Mouse (Mus musculus): ENCODE data around the gene Spry2. TPM values are rescaled to one million over a fixed set of nuclear protein-coding genes. Genes with fewer than 3 reads are reported as not detected.

The Spry2 gene
- polyA plus RNA-seq, 1 experiment from 2014 or later: 53.3 TPM

DNA sequence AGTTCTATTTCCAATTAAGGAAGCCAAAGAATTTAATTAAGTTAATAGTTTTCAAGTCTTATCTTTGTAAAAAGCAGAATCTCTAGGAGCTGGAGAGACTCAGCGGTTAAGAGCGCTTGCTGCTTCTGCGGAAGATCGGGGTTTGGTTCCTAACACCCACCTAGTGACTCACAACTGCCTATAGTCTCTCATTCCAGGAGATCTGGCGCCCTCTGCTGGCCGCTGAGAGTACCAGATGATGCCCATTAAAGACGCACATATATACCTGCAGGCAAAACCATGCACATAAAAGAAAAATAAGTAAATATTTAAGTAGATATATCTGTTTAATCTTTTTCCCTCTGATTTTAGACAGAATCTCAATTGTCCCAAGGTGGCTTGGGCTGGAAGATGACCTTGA lies 6.2 kb upstream of the Spry2 start:
- no peak overlapping the region for H3K4me3 ChIP-seq (replicated peaks)
- H3K27ac ChIP-seq: no peak overlapping the region
- H3K4me1 ChIP-seq (replicated peaks): no peaks in the 10 kb centered on the region; the same call in 1 of the 2 replicates
- no peaks in the 10 kb centered on the region for H3K27me3 ChIP-seq (replicated peaks)
- H3K4me2 ChIP-seq (replicated peaks): no peak overlapping the region
- H3K36me3 ChIP-seq: no peaks in the 10 kb centered on the region
- no peaks in the 10 kb centered on the region for H3K9me3 ChIP-seq
- no peak for ATAC-seq
- WGBS: 88% methylated on average over 7 of the region's 7 CpGs
- H3K9ac ChIP-seq: no peak overlapping the region

DNA sequence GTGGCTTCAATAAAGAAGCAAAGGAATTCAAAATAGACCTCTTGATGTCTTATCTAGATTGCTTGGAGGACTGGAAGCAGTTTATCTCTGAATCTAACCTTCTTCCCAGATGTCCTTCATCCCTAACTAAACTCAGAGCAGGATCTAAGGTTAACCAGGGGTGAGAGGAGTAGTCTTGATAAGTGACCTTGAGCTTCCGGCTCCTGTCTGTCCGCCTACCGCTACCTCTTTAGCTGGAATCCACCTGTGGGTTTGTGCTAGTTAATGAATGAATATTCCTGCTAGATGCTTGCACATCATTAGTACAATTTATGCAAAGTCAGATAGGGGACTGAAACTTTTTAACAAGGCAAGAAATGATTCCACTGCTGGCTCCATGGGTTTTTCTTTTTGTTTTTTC lies 4.2 kb upstream of the Spry2 start:
- H3K36me3 ChIP-seq: no peaks in the 10 kb centered on the region
- ATAC-seq: no peak
- no peak overlapping the region for H3K9ac ChIP-seq
- no peak overlapping the region for H3K27ac ChIP-seq
- no peak overlapping the region for H3K4me2 ChIP-seq (replicated peaks)
- H3K9me3 ChIP-seq: no peaks in the 10 kb centered on the region
- 80% methylated on average over 3 of the region's 3 CpGs for WGBS
- no peak overlapping the region for H3K4me3 ChIP-seq (replicated peaks)
- no peaks in the 10 kb centered on the region; the same call in 1 of the 2 replicates for H3K4me1 ChIP-seq (replicated peaks)
- no peaks in the 10 kb centered on the region for H3K27me3 ChIP-seq (replicated peaks)

DNA sequence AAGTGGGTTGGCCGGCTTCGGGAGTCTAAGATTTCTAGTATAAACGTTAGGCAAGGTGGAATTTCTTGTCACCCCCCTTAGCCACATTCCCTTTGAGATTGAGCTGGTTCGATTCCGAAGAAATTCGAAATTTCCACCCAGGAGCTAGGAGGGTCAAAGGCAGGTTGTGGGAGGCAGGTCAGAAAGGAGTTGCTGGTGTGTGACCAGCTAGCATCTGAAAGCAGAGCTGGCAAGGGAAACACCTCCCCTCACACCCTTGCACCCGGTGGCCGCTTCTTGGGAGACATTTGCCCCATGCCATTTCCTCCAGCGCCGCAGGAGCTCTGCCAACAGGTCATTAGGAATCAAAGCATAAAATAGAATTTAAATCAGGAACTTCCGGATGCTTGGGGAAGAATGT lies 2.5 kb upstream of the Spry2 start:
- 15% methylated on average over 11 of the region's 11 CpGs for WGBS
- peak overlapping the region; percentile 81 for H3K4me3 ChIP-seq (replicated peaks)
- peak overlapping the region; percentile 80 for H3K4me2 ChIP-seq (replicated peaks)
- H3K27me3 ChIP-seq (replicated peaks): no peaks in the 10 kb centered on the region
- peak overlapping the region; percentile 100 for H3K27ac ChIP-seq
- no peaks in the 10 kb centered on the region for H3K9me3 ChIP-seq
- ATAC-seq: no peak
- no peaks in the 10 kb centered on the region; the same call in 1 of the 2 replicates for H3K4me1 ChIP-seq (replicated peaks)
- no peaks in the 10 kb centered on the region for H3K36me3 ChIP-seq
- H3K9ac ChIP-seq: peak overlapping the region; percentile 69; the same call in 1 of the 2 replicates

DNA sequence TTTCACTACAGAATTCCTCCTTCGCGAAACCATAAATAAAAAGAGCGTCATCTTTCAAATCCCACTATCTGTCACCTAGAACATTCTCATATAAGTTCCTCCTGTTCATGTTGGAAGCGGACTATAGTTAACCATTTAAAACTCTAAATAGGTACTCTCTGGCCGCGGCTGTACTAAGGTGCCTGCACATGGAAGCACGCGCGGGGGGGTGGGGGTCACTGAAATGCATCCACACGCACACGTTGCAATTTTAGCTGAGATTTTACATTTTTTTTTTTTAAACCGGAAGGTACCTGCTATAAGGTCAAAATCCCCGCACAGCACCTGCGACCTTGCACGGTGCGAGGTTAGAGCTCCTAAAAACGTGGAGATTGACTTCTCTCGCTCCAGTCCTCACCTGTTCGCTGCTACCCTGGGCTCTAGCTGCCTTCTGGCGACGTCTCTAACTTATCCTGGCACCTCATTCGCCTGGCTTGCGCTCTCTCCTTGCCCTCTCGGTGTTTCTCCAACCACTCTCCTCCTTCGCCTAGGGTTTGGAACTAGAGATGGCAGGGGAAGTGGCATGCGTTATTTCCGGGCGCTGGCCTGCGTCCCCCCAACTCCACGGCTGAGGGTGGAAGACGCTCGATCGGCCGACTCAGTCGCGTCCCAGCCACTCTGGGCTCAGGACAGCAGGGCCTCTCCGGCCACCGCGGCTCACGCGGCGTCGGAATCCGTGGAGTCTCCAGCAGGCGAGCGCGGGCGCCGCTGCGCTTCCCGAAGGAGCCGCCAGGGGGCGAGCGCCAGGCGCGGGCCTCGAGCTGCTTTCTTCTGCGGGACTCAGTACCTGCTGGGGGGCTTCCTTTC lies 1.9 kb upstream of the Spry2 start:
- H3K4me3 ChIP-seq (replicated peaks): peak overlapping the region; percentile 81
- no peaks in the 10 kb centered on the region for H3K9me3 ChIP-seq
- H3K27ac ChIP-seq: peak overlapping the region; percentile 100
- no peaks in the 10 kb centered on the region for H3K27me3 ChIP-seq (replicated peaks)
- H3K4me2 ChIP-seq (replicated peaks): peak overlapping the region; percentile 80
- peak; percentile 16 for ATAC-seq
- H3K4me1 ChIP-seq (replicated peaks): peaks cover 1% of the 10 kb centered on the region; the same call in 1 of the 2 replicates
- no peaks in the 10 kb centered on the region for H3K36me3 ChIP-seq
- peak overlapping the region; percentile 69 for H3K9ac ChIP-seq
- under 1% methylated on average over 58 of the region's 58 CpGs for WGBS

DNA sequence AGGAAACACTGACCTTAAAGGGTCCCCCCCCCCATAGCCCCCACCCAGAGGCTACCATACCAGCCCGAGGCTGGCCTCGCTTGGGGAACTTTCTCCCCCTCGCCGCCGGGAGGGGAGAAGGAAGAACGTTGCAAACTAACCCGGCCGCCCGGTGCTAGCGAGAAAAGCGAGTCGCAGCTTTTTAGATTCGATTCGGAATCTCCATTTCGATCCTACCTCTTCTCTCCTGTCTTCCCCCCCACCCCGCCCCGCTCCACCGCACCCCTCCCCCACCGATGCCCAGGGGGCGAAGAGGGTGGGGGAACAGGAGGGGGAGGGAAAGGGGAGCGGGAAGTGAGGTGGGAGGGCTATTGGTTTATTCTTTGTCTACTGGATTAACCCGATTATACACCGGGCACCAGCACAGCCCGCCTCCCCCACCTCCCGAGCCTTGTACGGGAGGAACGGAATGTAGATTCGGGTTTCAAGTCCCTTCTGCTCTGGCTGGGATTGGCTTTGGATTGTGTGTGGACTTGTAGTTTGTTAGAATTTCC lies 1.0 kb upstream of the Spry2 start:
- H3K36me3 ChIP-seq: no peaks in the 10 kb centered on the region
- peak overlapping the region; percentile 71 for H3K9ac ChIP-seq
- peaks cover 8% of the 10 kb centered on the region for H3K4me1 ChIP-seq (replicated peaks)
- no peaks in the 10 kb centered on the region for H3K27me3 ChIP-seq (replicated peaks)
- no peaks in the 10 kb centered on the region for H3K9me3 ChIP-seq
- H3K4me3 ChIP-seq (replicated peaks): peak overlapping the region; percentile 81
- H3K4me2 ChIP-seq (replicated peaks): peak overlapping the region; percentile 80
- whole genome bisulfite sequencing: under 1% methylated on average over 27 of the region's 28 CpGs
- peak overlapping the region; percentile 100 for H3K27ac ChIP-seq
- peak; percentile 26 for ATAC-seq

DNA sequence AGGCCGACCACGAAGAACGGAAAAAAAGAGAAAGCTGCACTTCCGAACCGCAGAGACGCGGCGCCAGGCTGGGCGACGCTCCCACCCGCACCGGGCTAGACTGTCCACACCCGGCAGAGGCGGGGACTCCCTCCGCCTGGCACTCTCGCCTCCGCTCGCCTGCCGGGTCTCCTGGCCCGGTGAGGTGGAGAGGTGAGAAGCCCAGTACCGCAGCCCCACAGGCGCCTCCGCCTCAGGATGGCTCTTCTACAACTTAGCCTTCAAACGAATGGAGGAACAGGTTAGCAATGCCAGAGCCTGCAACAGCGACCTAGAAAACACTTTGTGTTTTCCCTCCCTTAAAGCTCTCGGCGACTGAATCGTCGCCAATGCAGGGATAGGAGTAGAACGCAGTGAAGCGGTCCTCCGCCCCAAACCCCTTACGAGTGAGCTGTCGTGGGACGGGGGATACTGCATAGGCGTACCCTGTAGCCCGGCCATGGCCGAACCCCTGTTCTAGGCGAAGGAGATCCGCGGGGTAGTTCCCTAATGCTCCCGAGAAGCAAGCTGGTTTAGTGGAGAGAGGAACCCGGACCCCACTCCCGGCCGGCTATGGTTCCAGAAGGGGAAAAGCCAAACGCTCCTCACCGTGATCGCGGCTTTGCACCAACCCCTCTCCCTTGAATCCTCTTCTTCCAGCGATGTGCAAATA lies 513 bp downstream of the Spry2 start:
- peak overlapping the region; percentile 100 for H3K27ac ChIP-seq
- H3K27me3 ChIP-seq (replicated peaks): no peaks in the 10 kb centered on the region
- peak overlapping the region; percentile 79 for H3K4me2 ChIP-seq (replicated peaks)
- WGBS: under 1% methylated on average over 50 of the region's 50 CpGs
- H3K4me1 ChIP-seq (replicated peaks): peaks cover 8% of the 10 kb centered on the region
- H3K9ac ChIP-seq: peak overlapping the region; percentile 89
- H3K9me3 ChIP-seq: no peaks in the 10 kb centered on the region
- peak overlapping the region; percentile 81 for H3K4me3 ChIP-seq (replicated peaks)
- no peaks in the 10 kb centered on the region for H3K36me3 ChIP-seq
- ATAC-seq: peak; percentile 21; the same call in 1 of the 2 replicates

DNA sequence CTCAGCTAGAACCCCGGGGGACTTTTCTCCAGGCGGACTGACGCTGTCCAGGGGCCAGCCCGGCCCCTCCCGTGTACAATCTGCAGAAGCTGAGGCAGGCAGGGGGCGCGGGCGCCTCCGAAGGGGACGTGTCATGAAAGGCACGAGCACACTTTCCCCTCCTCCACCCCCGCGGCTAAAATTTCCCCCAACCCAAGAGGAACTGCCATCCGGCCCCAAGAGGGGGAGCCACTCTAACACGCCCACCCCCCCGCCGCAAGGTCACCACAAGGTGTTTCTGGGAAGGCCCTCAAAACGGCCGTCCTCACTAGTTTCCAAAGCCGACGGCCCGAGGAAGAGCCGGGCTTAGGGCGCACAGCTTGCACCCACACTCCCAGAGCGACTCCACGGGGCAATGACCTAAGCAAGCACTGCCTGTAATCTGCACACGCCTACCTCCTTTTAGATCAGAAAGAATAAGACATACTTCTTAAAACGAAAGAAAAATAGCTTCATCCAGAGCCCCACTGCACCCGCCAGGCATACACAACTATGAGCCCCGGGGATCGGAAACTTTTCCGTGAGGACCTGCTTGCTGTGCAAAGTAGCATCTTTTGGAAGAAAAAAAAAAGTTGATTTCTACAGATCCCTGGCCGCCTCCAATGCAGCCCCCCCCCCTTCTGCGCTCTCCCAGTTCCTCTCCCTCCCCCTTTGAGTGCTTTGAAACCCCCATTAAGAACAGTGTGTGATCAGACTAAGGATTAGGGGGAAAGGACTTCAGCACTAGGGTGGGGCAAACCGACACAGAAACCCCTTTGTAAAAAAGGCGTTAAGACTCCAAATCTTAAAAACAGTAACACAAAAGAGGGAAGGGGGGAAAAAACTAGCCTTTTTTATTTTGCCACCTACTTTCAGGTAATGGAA lies 1.4 kb downstream of the Spry2 start:
- under 1% methylated on average over 36 of the region's 36 CpGs for WGBS
- Histone ChIP-seq H3K4me1 (replicated peaks) (peaks cover 13% of the 10 kb centered on the region), H3K9me3 (no peaks in the 10 kb centered on the region), H3K27ac (peak overlapping the region; percentile 100), H3K27me3 (replicated peaks) (no peaks in the 10 kb centered on the region), H3K36me3 (no peaks in the 10 kb centered on the region), H3K4me2 (replicated peaks) (peak overlapping the region; percentile 79), H3K4me3 (replicated peaks) (peak overlapping the region; percentile 81), H3K9ac (peak overlapping the region; percentile 89)
- ATAC-seq: no peak

DNA sequence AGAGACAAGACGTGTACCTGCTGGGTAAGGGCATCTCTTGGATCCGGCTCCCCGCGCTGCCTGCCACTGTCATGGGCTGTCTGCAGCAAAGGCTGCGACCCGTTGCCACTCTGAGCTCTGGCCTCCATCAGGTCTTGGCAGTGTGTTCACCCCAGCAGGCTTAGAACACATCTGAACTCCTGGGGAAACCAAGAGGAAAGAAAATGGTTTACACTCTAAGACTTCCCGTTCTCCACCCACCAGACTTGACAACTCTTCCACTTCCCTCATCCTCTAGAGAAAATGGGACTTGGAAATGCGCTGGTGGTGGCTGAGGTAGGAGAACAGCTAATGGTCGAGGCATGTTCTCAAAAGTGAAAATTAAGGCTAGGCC lies 3.0 kb downstream of the Spry2 start:
- H3K4me2 ChIP-seq (replicated peaks): peak overlapping the region; percentile 79
- H3K9ac ChIP-seq: peak overlapping the region; percentile 41
- ATAC-seq: no peak
- WGBS: 30% methylated on average over 9 of the region's 9 CpGs
- no peaks in the 10 kb centered on the region for H3K27me3 ChIP-seq (replicated peaks)
- peaks cover 14% of the 10 kb centered on the region for H3K4me1 ChIP-seq (replicated peaks)
- 0 out of 2 replicates have a peak, but pooled peaks cover 2% of the 10 kb centered on the region for H3K36me3 ChIP-seq
- no peaks in the 10 kb centered on the region for H3K9me3 ChIP-seq
- H3K4me3 ChIP-seq (replicated peaks): peak overlapping the region; percentile 81
- H3K27ac ChIP-seq: no peak overlapping the region

DNA sequence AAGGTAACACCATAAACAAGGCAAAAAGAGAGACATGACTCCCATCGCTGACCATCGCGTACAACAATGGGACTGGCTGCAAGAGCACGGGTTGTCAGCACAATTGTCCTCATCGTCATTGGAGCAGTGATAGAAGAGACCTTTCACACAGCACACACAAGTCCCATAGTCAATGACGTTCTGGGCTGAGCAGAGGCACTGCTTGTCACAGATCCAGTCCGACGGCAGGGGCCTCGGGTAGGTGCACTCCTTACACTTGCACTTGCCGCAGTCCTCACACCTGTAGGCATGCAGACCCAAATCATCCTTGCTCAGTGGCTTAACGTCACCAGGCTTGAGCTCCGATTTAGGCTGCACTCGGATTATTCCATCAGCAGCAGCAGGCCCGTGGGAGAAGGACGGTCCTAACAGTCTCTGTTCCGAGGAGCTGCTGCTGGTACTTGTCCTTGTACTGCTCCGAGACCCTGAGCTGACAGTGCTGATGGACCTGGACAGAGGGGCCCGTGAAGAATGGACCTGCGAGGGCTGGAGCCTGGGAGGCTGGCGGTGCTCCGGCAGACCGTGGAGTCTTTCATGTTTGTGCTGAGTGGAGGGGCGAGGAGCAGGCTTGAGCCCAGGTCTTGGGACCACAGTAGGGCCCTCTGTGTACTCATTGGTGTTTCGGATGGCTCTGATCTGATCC lies 3.5 kb downstream of the Spry2 start:
- Histone ChIP-seq H3K27ac (no peak overlapping the region), H3K4me3 (replicated peaks) (peak overlapping the region; percentile 81), H3K36me3 (0 out of 2 replicates have a peak, but pooled peaks cover 2% of the 10 kb centered on the region), H3K9me3 (no peaks in the 10 kb centered on the region), H3K4me2 (replicated peaks) (peak overlapping the region; percentile 79), H3K9ac (peak overlapping the region; percentile 41), H3K27me3 (replicated peaks) (no peaks in the 10 kb centered on the region), H3K4me1 (replicated peaks) (peaks cover 14% of the 10 kb centered on the region)
- WGBS: 52% methylated on average over 24 of the region's 24 CpGs
- no peak for ATAC-seq

DNA sequence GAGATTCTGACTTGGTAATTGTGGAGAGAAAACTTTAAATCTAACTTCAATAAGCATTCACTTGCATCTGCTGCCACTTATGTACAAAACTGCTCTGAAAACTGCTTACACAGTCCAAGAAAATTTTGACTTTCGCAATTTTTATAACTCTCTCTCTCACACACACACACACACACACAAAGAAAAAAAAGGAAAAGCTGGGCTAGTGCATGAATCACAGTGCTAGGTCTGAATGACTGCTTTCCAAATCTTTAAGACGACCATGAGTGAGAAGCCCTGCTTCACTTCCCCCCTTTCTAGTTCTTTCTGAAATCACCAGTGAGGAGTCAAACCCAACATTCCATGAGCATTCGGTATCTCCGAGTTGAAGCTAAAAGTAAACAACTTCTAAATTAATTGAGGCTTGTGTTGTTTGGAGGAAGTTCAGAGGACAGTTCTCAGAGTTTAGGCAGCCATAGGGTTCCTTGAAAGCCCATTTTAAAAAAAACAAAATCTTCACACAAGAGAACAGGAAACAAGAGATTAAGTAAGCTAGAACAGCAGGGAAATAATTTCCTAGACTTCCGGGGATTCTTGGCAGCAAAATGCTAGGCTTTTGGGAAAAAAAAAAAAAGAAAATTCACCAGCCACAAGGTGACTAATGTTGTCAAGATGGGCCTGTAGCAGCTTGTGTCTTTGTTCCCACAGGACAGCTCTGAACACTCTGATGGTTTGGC lies 5.9 kb downstream of the Spry2 start:
- 29% methylated on average over 5 of the region's 5 CpGs for WGBS
- Histone ChIP-seq H3K36me3 (0 out of 2 replicates have a peak, but pooled peaks cover 2% of the 10 kb centered on the region), H3K4me2 (replicated peaks) (no peak overlapping the region), H3K27me3 (replicated peaks) (no peaks in the 10 kb centered on the region), H3K27ac (peak overlapping the region; percentile 64), H3K4me1 (replicated peaks) (peaks cover 14% of the 10 kb centered on the region), H3K4me3 (replicated peaks) (no peak overlapping the region), H3K9me3 (no peaks in the 10 kb centered on the region), H3K9ac (no peak overlapping the region)
- ATAC-seq: no peak
